Mouse (Mus musculus): ENCODE measurements around the gene Hmgb4. TPM values are rescaled to one million over a fixed set of nuclear protein-coding genes. Genes with fewer than 3 reads are reported as not detected.

Gene Hmgb4
- polyA plus RNA-seq (2015; fragmentation: Nextera tagmentation; extraction: Ambion mirVana): not detected in 2 replicates

GRCm38 (mm10) chr4:128260907-128261560 is at the start of gene Hmgb4:
Gene Hmgb4 (minus strand): TSS chr4:128260957.
- no peak for ATAC-seq (replicated peaks; ENCODE audit: insufficient number of reproducible peaks, insufficient read depth, low FRiP score, low read depth)
- Histone ChIP-seq H3K36me3 (no peaks in the 10 kb centered on the region), H3K27me3 (no peaks in the 10 kb centered on the region), H3K4me3 (no peak within 1 kb of the TSS), H3K27ac (no peak within 1 kb of the TSS), H3K9me3 (replicated peaks) (no peaks in the 10 kb centered on the region), H3K4me1 (replicated peaks) (no peaks in the 10 kb centered on the region), H3K4me2 (no peak within 1 kb of the TSS), H3K9ac (no peak within 1 kb of the TSS)
- WGBS: 66% methylated on average over 8 of the region's 8 CpGs

- no peaks in the 10 kb centered on the region for H3K9me3 ChIP-seq (replicated peaks)
- no peak overlapping the region for H3K4me3 ChIP-seq
- 88% methylated on average over 8 of the region's 8 CpGs for WGBS
- no peak overlapping the region for H3K27ac ChIP-seq
- no peaks in the 10 kb centered on the region for H3K36me3 ChIP-seq
- H3K27me3 ChIP-seq: no peaks in the 10 kb centered on the region
- H3K4me1 ChIP-seq (replicated peaks): no peaks in the 10 kb centered on the region
- no peak for ATAC-seq (replicated peaks; ENCODE audit: insufficient number of reproducible peaks, insufficient read depth, low FRiP score, low read depth)
- no peak overlapping the region for H3K4me2 ChIP-seq
- H3K9ac ChIP-seq: no peak overlapping the region
These were observed 45.3 kb upstream of the Hmgb4 start for GRCm38 (mm10) chr4:128306011-128306410.

- Histone ChIP-seq H3K4me3 (no peak overlapping the region), H3K27ac (no peak overlapping the region), H3K9me3 (replicated peaks) (no peaks in the 10 kb centered on the region), H3K4me2 (no peak overlapping the region), H3K27me3 (no peaks in the 10 kb centered on the region), H3K4me1 (replicated peaks) (no peaks in the 10 kb centered on the region), H3K9ac (no peak overlapping the region), H3K36me3 (no peaks in the 10 kb centered on the region)
- 64% methylated on average over 8 of the region's 8 CpGs for WGBS
- ATAC-seq (replicated peaks; ENCODE audit: insufficient number of reproducible peaks, insufficient read depth, low FRiP score, low read depth): no peak
These were observed 43.3 kb upstream of the Hmgb4 start for GRCm38 (mm10) chr4:128304049-128304448.

- Histone ChIP-seq H3K4me1 (replicated peaks) (no peaks in the 10 kb centered on the region), H3K9ac (no peak overlapping the region), H3K4me2 (no peak overlapping the region), H3K9me3 (replicated peaks) (no peaks in the 10 kb centered on the region), H3K27me3 (no peaks in the 10 kb centered on the region; the same call in 1 of the 2 replicates), H3K27ac (no peak overlapping the region), H3K4me3 (no peak overlapping the region), H3K36me3 (no peaks in the 10 kb centered on the region)
- 61% methylated on average over 7 of the region's 7 CpGs for WGBS
- no peak for ATAC-seq (replicated peaks; ENCODE audit: insufficient number of reproducible peaks, insufficient read depth, low FRiP score, low read depth)
These were observed 27.3 kb upstream of the Hmgb4 start for GRCm38 (mm10) chr4:128288095-128288494.

- H3K4me3 ChIP-seq: no peak overlapping the region
- H3K4me2 ChIP-seq: no peak overlapping the region
- H3K27me3 ChIP-seq: no peaks in the 10 kb centered on the region; the same call in 1 of the 2 replicates
- H3K9me3 ChIP-seq (replicated peaks): no peaks in the 10 kb centered on the region
- WGBS: 73% methylated on average over 1 of the region's 1 CpGs
- no peak for ATAC-seq (replicated peaks; ENCODE audit: insufficient number of reproducible peaks, insufficient read depth, low FRiP score, low read depth)
- no peaks in the 10 kb centered on the region for H3K36me3 ChIP-seq
- no peak overlapping the region for H3K9ac ChIP-seq
- H3K4me1 ChIP-seq (replicated peaks): no peaks in the 10 kb centered on the region
- H3K27ac ChIP-seq: no peak overlapping the region
These were observed 24.3 kb upstream of the Hmgb4 start for GRCm38 (mm10) chr4:128285009-128285408.

GRCm38 (mm10) chr4:128275586-128275985 is 14.8 kb upstream of the Hmgb4 start:
- Histone ChIP-seq H3K9me3 (replicated peaks) (no peaks in the 10 kb centered on the region), H3K4me3 (no peak overlapping the region), H3K36me3 (no peaks in the 10 kb centered on the region), H3K4me1 (replicated peaks) (peaks cover 10% of the 10 kb centered on the region; the same call in 1 of the 2 replicates), H3K27ac (no peak overlapping the region), H3K4me2 (no peak overlapping the region), H3K27me3 (no peaks in the 10 kb centered on the region), H3K9ac (no peak overlapping the region)
- no peak for ATAC-seq (replicated peaks; ENCODE audit: insufficient number of reproducible peaks, insufficient read depth, low FRiP score, low read depth)
- 80% methylated on average over 6 of the region's 6 CpGs for WGBS

- ATAC-seq (replicated peaks; ENCODE audit: insufficient number of reproducible peaks, insufficient read depth, low FRiP score, low read depth): no peak
- Histone ChIP-seq H3K4me1 (replicated peaks) (peaks cover 10% of the 10 kb centered on the region; the same call in 1 of the 2 replicates), H3K9ac (no peak overlapping the region), H3K4me3 (no peak overlapping the region), H3K36me3 (no peaks in the 10 kb centered on the region), H3K4me2 (no peak overlapping the region), H3K27ac (no peak overlapping the region), H3K27me3 (no peaks in the 10 kb centered on the region), H3K9me3 (replicated peaks) (no peaks in the 10 kb centered on the region)
- 79% methylated on average over 5 of the region's 5 CpGs for WGBS
These were observed 14.4 kb upstream of the Hmgb4 start for GRCm38 (mm10) chr4:128275116-128275515.

- Histone ChIP-seq H3K27me3 (no peaks in the 10 kb centered on the region), H3K9me3 (replicated peaks) (no peaks in the 10 kb centered on the region), H3K4me3 (no peak overlapping the region), H3K36me3 (no peaks in the 10 kb centered on the region), H3K4me2 (no peak overlapping the region), H3K27ac (no peak overlapping the region), H3K4me1 (replicated peaks) (peaks cover 10% of the 10 kb centered on the region; the same call in 1 of the 2 replicates), H3K9ac (no peak overlapping the region)
- no peak for ATAC-seq (replicated peaks; ENCODE audit: insufficient number of reproducible peaks, insufficient read depth, low FRiP score, low read depth)
- WGBS: 37% methylated on average over 11 of the region's 11 CpGs
These were observed 12.4 kb upstream of the Hmgb4 start for GRCm38 (mm10) chr4:128273146-128273545.

- Histone ChIP-seq H3K4me3 (no peak overlapping the region), H3K9me3 (replicated peaks) (no peaks in the 10 kb centered on the region), H3K27ac (no peak overlapping the region), H3K4me2 (no peak overlapping the region), H3K4me1 (replicated peaks) (peaks cover 7% of the 10 kb centered on the region; the same call in 1 of the 2 replicates), H3K27me3 (no peaks in the 10 kb centered on the region), H3K36me3 (no peaks in the 10 kb centered on the region), H3K9ac (no peak overlapping the region)
- no peak for ATAC-seq (replicated peaks; ENCODE audit: insufficient number of reproducible peaks, insufficient read depth, low FRiP score, low read depth)
- WGBS: 70% methylated on average over 6 of the region's 6 CpGs
These were observed 11.7 kb upstream of the Hmgb4 start for GRCm38 (mm10) chr4:128272501-128272900.

GRCm38 (mm10) chr4:128270931-128271330 is 10.2 kb upstream of the Hmgb4 start:
- Histone ChIP-seq H3K4me2 (no peak overlapping the region), H3K27me3 (no peaks in the 10 kb centered on the region), H3K4me1 (replicated peaks) (0 out of 2 replicates have a peak, but pooled peaks cover 3% of the 10 kb centered on the region), H3K9ac (no peak overlapping the region), H3K4me3 (no peak overlapping the region), H3K36me3 (no peaks in the 10 kb centered on the region), H3K9me3 (replicated peaks) (no peaks in the 10 kb centered on the region), H3K27ac (no peak overlapping the region)
- ATAC-seq (replicated peaks; ENCODE audit: insufficient number of reproducible peaks, insufficient read depth, low FRiP score, low read depth): no peak
- WGBS: 68% methylated on average over 19 of the region's 19 CpGs

- no peak overlapping the region for H3K9ac ChIP-seq
- no peaks in the 10 kb centered on the region for H3K27me3 ChIP-seq
- no peak overlapping the region for H3K27ac ChIP-seq
- no peaks in the 10 kb centered on the region for H3K36me3 ChIP-seq
- 69% methylated on average over 10 of the region's 10 CpGs for WGBS
- no peak overlapping the region for H3K4me3 ChIP-seq
- ATAC-seq (replicated peaks; ENCODE audit: insufficient number of reproducible peaks, insufficient read depth, low FRiP score, low read depth): no peak
- H3K9me3 ChIP-seq (replicated peaks): no peaks in the 10 kb centered on the region
- H3K4me2 ChIP-seq: no peak overlapping the region
- H3K4me1 ChIP-seq (replicated peaks): 0 out of 2 replicates have a peak, but pooled peaks cover 3% of the 10 kb centered on the region
These were observed 9.4 kb upstream of the Hmgb4 start for GRCm38 (mm10) chr4:128270177-128270576.

- Histone ChIP-seq H3K4me3 (no peak overlapping the region), H3K4me2 (no peak overlapping the region), H3K27me3 (no peaks in the 10 kb centered on the region), H3K4me1 (replicated peaks) (0 out of 2 replicates have a peak, but pooled peaks cover 3% of the 10 kb centered on the region), H3K9me3 (replicated peaks) (no peaks in the 10 kb centered on the region), H3K9ac (no peak overlapping the region), H3K27ac (no peak overlapping the region), H3K36me3 (no peaks in the 10 kb centered on the region)
- 75% methylated on average over 9 of the region's 9 CpGs for WGBS
- no peak for ATAC-seq (replicated peaks; ENCODE audit: insufficient number of reproducible peaks, insufficient read depth, low FRiP score, low read depth)
These were observed 8.6 kb upstream of the Hmgb4 start for GRCm38 (mm10) chr4:128269261-128269875.
